25 mouse cellular contexts compared by ENCODE assay signal in the genomic region with DNA sequence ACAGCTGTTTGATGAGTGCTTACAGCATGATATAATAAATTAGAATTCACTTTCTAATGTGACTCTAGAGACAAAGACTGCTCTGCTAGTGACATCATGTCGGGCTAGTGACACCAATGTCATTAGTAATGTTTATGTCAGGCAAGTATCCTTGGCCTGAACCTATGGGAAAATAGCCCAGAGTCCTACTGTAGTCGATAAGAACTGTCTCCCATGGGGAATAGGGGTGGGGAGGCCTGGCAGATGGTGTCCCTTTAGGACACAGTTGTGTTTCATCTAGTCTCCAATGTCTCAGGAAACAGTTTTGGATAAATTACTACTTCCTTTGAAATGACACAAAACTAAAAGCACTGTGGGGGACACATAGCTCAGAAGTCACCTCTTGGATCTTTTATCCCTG. TPM values are rescaled to one million over a fixed set of nuclear protein-coding genes. Genes with fewer than 3 reads are reported as not detected.
A peak's percentile ranks its signal among the peaks of the same experiment; 100 is the strongest.
DNase-seq lines count a peak whose midpoint lies in the region; ATAC-seq and TF ChIP-seq lines count a peak whose summit lies in the region.
"Had no signal": no experiment of that assay in that cellular context is flagged by ENCODE, and none has a peak within 500 bp of the region (broad histone marks: within the 10 kb centered on the region; RNA-seq: fewer than 3 reads in every experiment).

No protein-coding gene starts in this region.

- WGBS in heart, embryonic 11.5 days (ENCODE audit: insufficient replicate concordance), result 66% methylated on average over 2 of the region's 2 CpGs
- 78% methylated on average over 2 of the region's 2 CpGs for WGBS in liver, adult 2 months

- H3K4me3 ChIP-seq in heart, embryonic 11.5 days (ENCODE audit: low read depth, low read length), result no peak overlapping the region
- no peak overlapping the region for H3K4me3 ChIP-seq in liver, adult 2 months (ENCODE audit: insufficient read depth, low read depth, low read length)
- H3K4me3 ChIP-seq: embryonic facial prominence, embryonic 10.5 days; heart, embryonic 15.5 days; hindbrain, embryonic 10.5 days; limb, embryonic 12.5 days; liver, embryonic 13.5 days; megakaryocyte, embryonic 14.5 days; midbrain, embryonic 13.5 days had no signal

- no peak for ATAC-seq in heart, embryonic 11.5 days (replicated peaks; ENCODE audit: insufficient number of reproducible peaks, low FRiP score, low TSS enrichment)
- ATAC-seq: activated CD4-positive, CD25-positive, alpha-beta regulatory T cell, adult 4 months; forebrain, embryonic 16.5 days; hindbrain, postnatal 0 days; intestine, embryonic 16.5 days; midbrain, embryonic 13.5 days had no signal

- H3K36me3 ChIP-seq in heart, embryonic 11.5 days (ENCODE audit: control insufficient read depth, insufficient read depth, low read length), result no peaks in the 10 kb centered on the region
- no peaks in the 10 kb centered on the region for H3K36me3 ChIP-seq in liver, adult 2 months (ENCODE audit: control insufficient read depth, insufficient read depth, low read length)
- H3K36me3 ChIP-seq: heart, embryonic 15.5 days; limb, embryonic 12.5 days; liver, embryonic 13.5 days; midbrain, embryonic 13.5 days had no signal

- H3K9ac ChIP-seq in heart, embryonic 11.5 days (ENCODE audit: low read depth, low read length), result no peak overlapping the region
- H3K9ac ChIP-seq in liver, adult 2 months (ENCODE audit: low read depth, low read length), result no peak overlapping the region
- H3K9ac ChIP-seq: heart, embryonic 15.5 days; limb, embryonic 12.5 days; liver, embryonic 13.5 days; midbrain, embryonic 13.5 days had no signal

- no peak overlapping the region for H3K4me2 ChIP-seq in heart, embryonic 11.5 days
- H3K4me2 ChIP-seq: heart, embryonic 15.5 days; limb, embryonic 12.5 days; liver, embryonic 13.5 days; midbrain, embryonic 13.5 days had no signal

- peaks cover 13% of the 10 kb centered on the region; the same call in 1 of the 2 replicates for H3K79me2 ChIP-seq in liver, adult 2 months (ENCODE audit: control insufficient read depth, insufficient read depth, low read length)

- DNase-seq in adrenal gland, adult 2 months, result peak; percentile 36
- no peak for DNase-seq in adrenal gland, adult 18-20 months (ENCODE audit: low spot score in 2 of 2)
- peak; percentile 67 for DNase-seq in heart, postnatal 4 days
- DNase-seq in liver, adult 2 months (ENCODE audit: extremely low read depth, low read depth, low spot score), result peak; percentile 29
- DNase-seq in liver, result no peak
- peak; percentile 59 to 67 for DNase-seq in kidney, postnatal 36 days
- DNase-seq: cerebellum, adult 11-12 months; cerebellum, postnatal 10 days; gastrocnemius, postnatal 10 days; liver, embryonic 13.5 days; thymus, adult 18-20 months; thymus, postnatal 36 days had no signal

- no peak for TF ChIP-seq CTCF in liver, adult 2 months (IDR thresholded peaks at IDR 0.05; ENCODE audit: low read depth, low read length)

- no peak for TF ChIP-seq POLR2A in liver, adult 2 months (IDR thresholded peaks at IDR 0.05; ENCODE audit: extremely low read depth, insufficient read depth, low read length)

- no peaks in the 10 kb centered on the region for H3K27me3 ChIP-seq in heart, embryonic 11.5 days (ENCODE audit: control insufficient read depth, insufficient read depth, low read length)
- H3K27me3 ChIP-seq in liver, adult 2 months (ENCODE audit: control insufficient read depth, insufficient read depth, low read length), result no peaks in the 10 kb centered on the region
- H3K27me3 ChIP-seq: limb, embryonic 12.5 days; liver, embryonic 13.5 days; midbrain, embryonic 13.5 days had no signal

- no peak overlapping the region for H3K27ac ChIP-seq in heart, embryonic 11.5 days (ENCODE audit: low read depth, low read length)
- H3K27ac ChIP-seq in liver, adult 2 months (replicated peaks; ENCODE audit: insufficient read depth, low read depth, low read length), result no peak overlapping the region
- H3K27ac ChIP-seq: embryonic facial prominence, embryonic 10.5 days; heart, embryonic 15.5 days; hindbrain, embryonic 10.5 days; hindbrain, postnatal 0 days; limb, embryonic 12.5 days; liver, embryonic 13.5 days; midbrain, embryonic 13.5 days had no signal

- H3K4me1 ChIP-seq in heart, embryonic 11.5 days (ENCODE audit: control insufficient read depth, insufficient read depth, low read length), result peaks cover 17% of the 10 kb centered on the region
- peaks cover 8% of the 10 kb centered on the region for H3K4me1 ChIP-seq in liver, adult 2 months (ENCODE audit: control insufficient read depth, insufficient read depth, low read length)

- no peaks in the 10 kb centered on the region for H3K9me3 ChIP-seq in heart, embryonic 11.5 days (replicated peaks; ENCODE audit: control insufficient read depth, low read length)
- H3K9me3 ChIP-seq: embryonic facial prominence, embryonic 10.5 days; heart, embryonic 15.5 days; hindbrain, embryonic 10.5 days; limb, embryonic 12.5 days; liver, embryonic 13.5 days; megakaryocyte, embryonic 14.5 days; midbrain, embryonic 13.5 days had no signal

RNA-seq across cellular contexts. Expression of gene Slc35f6, which starts 1.7 kb away (rescaled TPM):
- 10 to 100 TPM; 49.0 to 50.9 TPM for total RNA-seq in adrenal gland, adult 2 months (2021)
- 140 and 145 TPM in 2 replicates for polyA plus RNA-seq in adrenal gland, adult 2 months (2012; rRNA removed)
- 10 to 100 TPM; 38.7 to 43.8 TPM for total RNA-seq in adrenal gland, adult 18-20 months (2021)
- 10 to 100 TPM; 35.1 to 38.5 TPM for total RNA-seq in heart, postnatal 4 days (2021)
- polyA plus RNA-seq in heart, embryonic 11.5 days (2014; fragmentation: Nextera tagmentation; extraction: Ambion mirVana), result 21.6 and 22.9 TPM in 2 replicates
- 16.2 and 19.0 TPM in 2 replicates for total RNA-seq in liver, adult 2 months (2014; rRNA removed)
- 44.3 and 55.4 TPM in 2 replicates for polyA plus RNA-seq in liver, adult 2 months (2012; rRNA removed)

RNA-seq across cellular contexts. Expression of gene Cenpa, which starts 20.5 kb away (rescaled TPM):
- 1 to 10 TPM; 5.1 to 6.4 TPM for total RNA-seq in adrenal gland, adult 2 months (2021)
- polyA plus RNA-seq in adrenal gland, adult 2 months (2012; rRNA removed), result 10.9 and 14.5 TPM in 2 replicates
- 1 to 10 TPM; 6.5 to 7.6 TPM for total RNA-seq in adrenal gland, adult 18-20 months (2021)
- total RNA-seq in heart, postnatal 4 days (2021), result 100 to 1,000 TPM; 141 to 145 TPM
- polyA plus RNA-seq in heart, embryonic 11.5 days (2014; fragmentation: Nextera tagmentation; extraction: Ambion mirVana), result 296 and 306 TPM in 2 replicates
- total RNA-seq in liver, adult 2 months (2014; rRNA removed), result 5.3 and 6.8 TPM in 2 replicates
- 5.7 and 8.0 TPM in 2 replicates for polyA plus RNA-seq in liver, adult 2 months (2012; rRNA removed)

RNA-seq across cellular contexts. Expression of gene Kcnk3, which starts 58.1 kb away (rescaled TPM):
- 1,000 to 10,000 TPM; 1,225 to 1,281 TPM for total RNA-seq in adrenal gland, adult 2 months (2021)
- polyA plus RNA-seq in adrenal gland, adult 2 months (2012; rRNA removed), result 6,176 and 11,313 TPM in 2 replicates
- 1,000 to 10,000 TPM in 1 of 2 experiments, 100 to 1,000 TPM in 1; 960 to 1,436 TPM for total RNA-seq in adrenal gland, adult 18-20 months (2021)
- 100 to 1,000 TPM; 145 TPM for total RNA-seq in heart, postnatal 4 days (2021)
- polyA plus RNA-seq in heart, embryonic 11.5 days (2014; fragmentation: Nextera tagmentation; extraction: Ambion mirVana), result 36.8 and 37.8 TPM in 2 replicates
- total RNA-seq in liver, adult 2 months (2014; rRNA removed), result 0.18 and 1.0 TPM in 2 replicates
- 0.61 and 3.2 TPM in 2 replicates for polyA plus RNA-seq in liver, adult 2 months (2012; rRNA removed)
- total RNA-seq: granulocyte monocyte progenitor cell, adult 5-6 weeks; neutrophil, adult 5-6 weeks had no signal
- polyA plus RNA-seq: activated CD4-positive, CD25-positive, alpha-beta regulatory T cell, adult 4 months had no signal

Comparison
In these comparisons a context has a peak if more than half of its experiments do, and no peak if none do; other contexts are left out.
1. DNase-seq: peak in adrenal gland, adult 2 months (single experiment), heart, postnatal 4 days (single experiment), liver, adult 2 months (single experiment) and kidney, postnatal 36 days (2 of 2); none in adrenal gland, adult 18-20 months (0 of 2) and liver (single experiment).
2. RNA of gene Cenpa, which starts 20.5 kb away (total RNA-seq): 141 to 145 TPM in heart, postnatal 4 days; 6.5 to 7.6 TPM in adrenal gland, adult 18-20 months, 5.1 to 6.4 TPM in adrenal gland, adult 2 months and 5.3 to 6.8 TPM in liver, adult 2 months; every median in the first group is over 10 times any median in the second.
3. RNA of gene Kcnk3, which starts 58.1 kb away (total RNA-seq): 960 to 1,436 TPM in adrenal gland, adult 18-20 months, 1,225 to 1,281 TPM in adrenal gland, adult 2 months and 145 TPM in heart, postnatal 4 days; 0.18 to 1.0 TPM in liver, adult 2 months; every median in the first group is over 10 times any median in the second.